ENCODE assay signal across 19 mouse cellular contexts in genomic region chr3:135556851-135557662, GRCm38 (mm10).
A peak's percentile ranks its signal among the peaks of the same experiment; 100 is the strongest.
DNase-seq lines count a peak whose midpoint lies in the region; ATAC-seq and TF ChIP-seq lines count a peak whose summit lies in the region.
"Had no signal": no experiment of that assay in that cellular context is flagged by ENCODE, and none has a peak within 500 bp of the region (broad histone marks: within the 10 kb centered on the region; RNA-seq: fewer than 3 reads in every experiment).

No protein-coding gene starts in this region.

- H3K4me3 ChIP-seq in left cerebral cortex, adult 2 months, result no peak overlapping the region
- no peak overlapping the region for H3K4me3 ChIP-seq in layer of hippocampus, adult 2 months
- H3K4me3 ChIP-seq in thymus, adult 2 months (ENCODE audit: control insufficient read depth, insufficient read depth, low read length), result no peak overlapping the region
- H3K4me3 ChIP-seq: embryonic facial prominence, embryonic 15.5 days; heart, embryonic 12.5 days; liver, embryonic 12.5 days; megakaryocyte, embryonic 14.5 days; stomach, embryonic 15.5 days had no signal

- peak; percentile 72 for ATAC-seq in frontal cortex, adult (ENCODE audit: low TSS enrichment)
- ATAC-seq: intestine, embryonic 16.5 days; liver, embryonic 12.5 days; lung, postnatal 0 days had no signal

- no peak overlapping the region for H3K27ac ChIP-seq in left cerebral cortex, adult 2 months
- peak overlapping the region; percentile 54; the same call in 1 of the 2 replicates for H3K27ac ChIP-seq in layer of hippocampus, adult 2 months
- H3K27ac ChIP-seq in thymus, adult 2 months (ENCODE audit: control insufficient read depth, insufficient read depth, low read length), result no peak overlapping the region
- H3K27ac ChIP-seq: embryonic facial prominence, embryonic 15.5 days; liver, embryonic 12.5 days; stomach, embryonic 15.5 days had no signal

- intact Hi-C loops in left cerebral cortex, postnatal 36 days (cut with DNase I), result no loop called here
- intact Hi-C loops in left cerebral cortex, adult 2 months (cut with DNase I), result loop anchor here (1.0 to 2.0 kb wide), 2 partner anchors 156 to 174 kb away; no protein-coding TSS in a partner anchor

- no peak for TF ChIP-seq CTCF in left cerebral cortex, adult 2 months (IDR thresholded peaks at IDR 0.05)
- TF ChIP-seq CTCF in layer of hippocampus, adult 2 months (conservative IDR thresholded peaks at IDR 0.05), result no peak
- TF ChIP-seq CTCF in thymus, adult 2 months (IDR thresholded peaks at IDR 0.05; ENCODE audit: borderline replicate concordance, control insufficient read depth, extremely low read depth, insufficient read depth, low read length, poor library complexity), result no peak

- no peaks in the 10 kb centered on the region for H3K36me3 ChIP-seq in thymus, adult 2 months (ENCODE audit: control insufficient read depth, insufficient read depth, low read length)
- H3K36me3 ChIP-seq: embryonic facial prominence, embryonic 15.5 days; stomach, embryonic 15.5 days had no signal

- DNase-seq in frontal cortex, postnatal 10 days (ENCODE audit: low spot score in 2 of 2), result no peak
- peak; percentile 9 to 18 for DNase-seq in left cerebral cortex, postnatal 36 days (ENCODE audit: low spot score in 2 of 2)
- DNase-seq in left cerebral cortex, adult 2 months (ENCODE audit: extremely low spot score in 1 of 2, low spot score in 2 of 2), result no peak
- peak; percentile 15 to 26 for DNase-seq in layer of hippocampus, adult 2 months (ENCODE audit: low spot score in 2 of 2)
- DNase-seq in thymus, adult 2 months, result no peak
- no peak for DNase-seq in embryo, embryonic 10 days (ENCODE audit: low spot score)
- DNase-seq in retina, embryonic 14.5 days (ENCODE audit: low spot score), result no peak
- DNase-seq: adrenal gland, postnatal 25 days; kidney, postnatal 10 days; left cerebral cortex, postnatal 4 days; thymus, postnatal 36 days had no signal

- no peak for TF ChIP-seq POLR2A in thymus, adult 2 months (IDR thresholded peaks at IDR 0.05; ENCODE audit: control insufficient read depth, extremely low read depth, insufficient read depth, low read length, poor library complexity)

- no peaks in the 10 kb centered on the region for H3K4me1 ChIP-seq in thymus, adult 2 months (replicated peaks; ENCODE audit: control insufficient read depth, insufficient read depth, low read length)
- H3K4me1 ChIP-seq: embryonic facial prominence, embryonic 15.5 days; heart, embryonic 12.5 days; liver, embryonic 12.5 days; stomach, embryonic 15.5 days had no signal

- H3K27me3 ChIP-seq in thymus, adult 2 months (ENCODE audit: control insufficient read depth, insufficient read depth, low read length), result no peaks in the 10 kb centered on the region
- H3K27me3 ChIP-seq: embryonic facial prominence, embryonic 15.5 days; heart, embryonic 12.5 days; liver, embryonic 12.5 days; megakaryocyte, embryonic 14.5 days; stomach, embryonic 15.5 days had no signal

- 97% methylated on average over 12 of the region's 12 CpGs for WGBS in thymus, adult 2 months

Comparison
In these comparisons a context has a peak if more than half of its experiments do, and no peak if none do; other contexts are left out.
1. DNase-seq: peak in left cerebral cortex, postnatal 36 days (2 of 2) and layer of hippocampus, adult 2 months (2 of 2); none in frontal cortex, postnatal 10 days (0 of 2), left cerebral cortex, adult 2 months (0 of 2), thymus, adult 2 months (single experiment), embryo, embryonic 10 days (single experiment) and retina, embryonic 14.5 days (single experiment).